ENCODE assay signal across 28 mouse cellular contexts in the genomic region with DNA sequence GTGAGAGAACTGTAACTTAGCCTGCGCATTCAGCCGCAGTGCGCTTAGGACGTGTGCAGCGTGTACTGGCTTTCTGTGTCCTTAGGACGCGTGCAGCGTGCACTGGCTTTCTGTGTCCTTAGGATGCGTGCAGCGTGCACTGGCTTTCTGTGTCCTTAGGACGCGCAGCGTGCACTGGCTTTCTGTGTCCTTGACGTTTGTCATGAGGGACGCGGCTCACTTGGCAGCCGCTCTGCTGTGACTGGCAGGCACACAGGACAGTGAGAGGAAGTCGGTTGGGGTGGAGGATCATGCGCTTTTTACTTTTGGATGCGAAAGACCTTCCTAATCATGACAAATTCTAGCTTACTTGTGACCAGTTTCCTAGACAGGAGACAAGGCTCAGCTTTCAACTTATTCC. TPM values are rescaled to one million over a fixed set of nuclear protein-coding genes. Genes with fewer than 3 reads are reported as not detected.
DNase-seq lines count a peak whose midpoint lies in the region; ATAC-seq and TF ChIP-seq lines count a peak whose summit lies in the region.
"Had no signal": no experiment of that assay in that cellular context is flagged by ENCODE, and none has a peak within 500 bp of the region (broad histone marks: within the 10 kb centered on the region; RNA-seq: fewer than 3 reads in every experiment).

No protein-coding gene starts in this region.

- H3K9ac ChIP-seq in liver, adult 2 months (ENCODE audit: low read depth, low read length) = no peak overlapping the region
- no peak overlapping the region for H3K9ac ChIP-seq in liver, postnatal 0 days (replicated peaks)
- H3K9ac ChIP-seq: embryonic facial prominence, embryonic 13.5 days; limb, embryonic 12.5 days; liver, embryonic 13.5 days; lung, embryonic 14.5 days had no signal

- TF ChIP-seq POLR2A in liver, adult 2 months (IDR thresholded peaks at IDR 0.05; ENCODE audit: extremely low read depth, insufficient read depth, low read length) = no peak

- TF ChIP-seq EP300 in liver, postnatal 0 days (IDR thresholded peaks at IDR 0.05; ENCODE audit: low read depth) = no peak

- no peak for TF ChIP-seq CTCF in liver, adult 2 months (IDR thresholded peaks at IDR 0.05; ENCODE audit: low read depth, low read length)
- no peak for TF ChIP-seq CTCF in liver, postnatal 0 days (IDR thresholded peaks at IDR 0.05; ENCODE audit: low read depth)

- no peaks in the 10 kb centered on the region for H3K79me2 ChIP-seq in liver, adult 2 months (ENCODE audit: control insufficient read depth, insufficient read depth, low read length)

- H3K9me3 ChIP-seq in liver, postnatal 0 days (ENCODE audit: low read length) = no peaks in the 10 kb centered on the region
- no peaks in the 10 kb centered on the region for H3K9me3 ChIP-seq in midbrain, embryonic 10.5 days (replicated peaks)
- H3K9me3 ChIP-seq: embryonic facial prominence, embryonic 13.5 days; G1E; limb, embryonic 12.5 days; liver, embryonic 13.5 days had no signal

- ATAC-seq in liver, postnatal 0 days = no peak
- ATAC-seq in megakaryocyte progenitor cell, adult 5-6 weeks (replicated peaks; ENCODE audit: poor library complexity) = no peak
- ATAC-seq: activated CD4-positive, CD25-positive, alpha-beta regulatory T cell, adult 4 months; forebrain, embryonic 14.5 days; hindbrain, postnatal 0 days; intestine, embryonic 16.5 days; Patski had no signal

- H3K4me3 ChIP-seq in liver, adult 2 months (ENCODE audit: insufficient read depth, low read depth, low read length) = no peak overlapping the region
- H3K4me3 ChIP-seq in liver, postnatal 0 days (ENCODE audit: low read depth, low read length) = no peak overlapping the region
- no peak overlapping the region for H3K4me3 ChIP-seq in midbrain, embryonic 10.5 days
- H3K4me3 ChIP-seq: embryonic facial prominence, embryonic 13.5 days; limb, embryonic 12.5 days; liver, embryonic 13.5 days had no signal

- WGBS in liver, adult 2 months = 94% methylated on average over 20 of the region's 20 CpGs
- 89% methylated on average over 20 of the region's 20 CpGs for WGBS in liver, postnatal 0 days (ENCODE audit: insufficient replicate concordance)
- WGBS in midbrain, embryonic 10.5 days = 94% methylated on average over 20 of the region's 20 CpGs

- H3K36me3 ChIP-seq in liver, adult 2 months (ENCODE audit: control insufficient read depth, insufficient read depth, low read length) = peaks cover 34% of the 10 kb centered on the region
- peaks cover 23% of the 10 kb centered on the region for H3K36me3 ChIP-seq in liver, postnatal 0 days (replicated peaks; ENCODE audit: insufficient read depth, low read length)
- peaks cover 92% of the 10 kb centered on the region for H3K36me3 ChIP-seq in midbrain, embryonic 10.5 days

- H3K27me3 ChIP-seq in liver, adult 2 months (ENCODE audit: control insufficient read depth, insufficient read depth, low read length) = no peaks in the 10 kb centered on the region
- H3K27me3 ChIP-seq in liver, postnatal 0 days (ENCODE audit: insufficient read depth, low read length) = no peaks in the 10 kb centered on the region
- no peaks in the 10 kb centered on the region for H3K27me3 ChIP-seq in midbrain, embryonic 10.5 days (ENCODE audit: low read depth, poor library complexity, severe bottlenecking)
- H3K27me3 ChIP-seq: CH12.LX; embryonic facial prominence, embryonic 13.5 days; limb, embryonic 12.5 days; liver, embryonic 13.5 days; Patski had no signal

- H3K27ac ChIP-seq in liver, adult 2 months (replicated peaks; ENCODE audit: insufficient read depth, low read depth, low read length) = no peak overlapping the region
- no peak overlapping the region for H3K27ac ChIP-seq in liver, postnatal 0 days (ENCODE audit: low read depth)
- no peak overlapping the region for H3K27ac ChIP-seq in midbrain, embryonic 10.5 days (replicated peaks)
- H3K27ac ChIP-seq: embryonic facial prominence, embryonic 13.5 days; hindbrain, postnatal 0 days; limb, embryonic 12.5 days; liver, embryonic 13.5 days had no signal

- H3K4me2 ChIP-seq in liver, postnatal 0 days (ENCODE audit: low read depth, low read length) = no peak overlapping the region
- H3K4me2 ChIP-seq: embryonic facial prominence, embryonic 13.5 days; limb, embryonic 12.5 days; liver, embryonic 13.5 days; lung, embryonic 14.5 days had no signal

- H3K4me1 ChIP-seq in liver, adult 2 months (ENCODE audit: control insufficient read depth, insufficient read depth, low read length) = no peaks in the 10 kb centered on the region
- no peaks in the 10 kb centered on the region for H3K4me1 ChIP-seq in liver, postnatal 0 days (ENCODE audit: insufficient read depth)
- H3K4me1 ChIP-seq in midbrain, embryonic 10.5 days = no peaks in the 10 kb centered on the region
- H3K4me1 ChIP-seq: embryonic facial prominence, embryonic 13.5 days; limb, embryonic 12.5 days had no signal

- DNase-seq in liver, adult 2 months (ENCODE audit: extremely low read depth, low read depth, low spot score) = peak; percentile 37
- no peak for DNase-seq in liver, postnatal 0 days
- DNase-seq in adrenal gland, postnatal 10 days = peak; percentile 76
- peak; percentile 20 to 48 for DNase-seq in heart, adult 9 months (ENCODE audit: low spot score in 2 of 2)
- DNase-seq in midbrain, embryonic 10.5 days (ENCODE audit: low spot score) = no peak
- DNase-seq in liver = no peak
- DNase-seq: B cell, adult 2 months; cerebellum, adult 8-10 months; cerebellum, postnatal 36 days; embryo, embryonic 11 days; kidney, postnatal 36 days; liver, embryonic 13.5 days; lung, embryonic 14.5 days; lung, postnatal 36 days; right cerebral cortex, adult 18-20 months; right cerebral cortex, postnatal 4 days; thymus, adult 18-20 months; thymus, postnatal 4 days had no signal

RNA-seq across cellular contexts. Expression of a gene that starts 53.1 kb away (rescaled TPM):
- 23.0 TPM in 2 replicates for total RNA-seq in liver, adult 2 months (2014; rRNA removed)
- polyA plus RNA-seq in liver, adult 2 months (2012; rRNA removed) = 9.1 and 10.5 TPM in 2 replicates
- 20.9 and 21.5 TPM in 2 replicates for polyA plus RNA-seq in liver, postnatal 0 days (2015; fragmentation: Nextera tagmentation; extraction: Ambion mirVana)
- total RNA-seq in adrenal gland, postnatal 10 days (2021) = 10 to 100 TPM; 78.0 to 83.9 TPM
- total RNA-seq in megakaryocyte progenitor cell, adult 5-6 weeks (2015) = 87.8 and 104 TPM in 2 replicates
- total RNA-seq in megakaryocyte progenitor cell, adult 5-6 weeks (2017) = 75.0 and 89.2 TPM in 2 replicates
- polyA plus RNA-seq in midbrain, embryonic 10.5 days (2016; fragmentation: Nextera tagmentation; extraction: Ambion mirVana) = 118 and 143 TPM in 2 replicates

Comparison
In these comparisons a context has a peak if more than half of its experiments do, and no peak if none do; other contexts are left out.
1. DNase-seq: peak in liver, adult 2 months (single experiment), adrenal gland, postnatal 10 days (single experiment) and heart, adult 9 months (2 of 2); none in liver, postnatal 0 days (single experiment), midbrain, embryonic 10.5 days (single experiment) and liver (single experiment).